Mouse (Mus musculus) left cerebral cortex, adult 8-10 months (tissue): ENCODE measurements at regions not wholly inside any gene's neighbourhood (a gene's known extent, or its start where the extent isn't known, plus 50 kb on each side); places are given as distances from the start of the nearest gene placed in this dataset.

Experiments used
- DNase-seq, 2 experiments: peaks; one replicate each; pipeline ENCODE4 v3.0.0; 2022; ENCODE audit warnings: low spot score in 2 of 2

DNA sequence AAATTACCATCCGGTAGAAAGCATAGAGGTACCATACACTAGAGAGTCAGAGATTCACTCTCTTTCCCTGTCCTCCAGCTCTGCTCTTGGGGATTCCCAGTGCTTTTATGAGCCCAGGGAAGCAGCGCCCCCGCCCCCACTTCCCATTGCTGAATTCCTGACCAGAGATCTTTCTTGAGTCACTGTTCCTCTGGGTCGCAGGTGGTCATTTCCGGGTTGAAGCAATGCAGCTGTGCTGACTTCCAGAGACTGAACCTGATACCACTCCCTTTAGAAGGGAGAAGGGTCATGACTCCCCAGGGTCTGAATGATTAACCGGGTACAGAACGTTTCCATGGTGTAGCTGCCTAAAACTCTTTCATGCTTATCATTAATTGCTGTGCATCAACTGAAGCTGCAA is 128.9 kb downstream of the Cd83 start:
- no peak for DNase-seq

DNA sequence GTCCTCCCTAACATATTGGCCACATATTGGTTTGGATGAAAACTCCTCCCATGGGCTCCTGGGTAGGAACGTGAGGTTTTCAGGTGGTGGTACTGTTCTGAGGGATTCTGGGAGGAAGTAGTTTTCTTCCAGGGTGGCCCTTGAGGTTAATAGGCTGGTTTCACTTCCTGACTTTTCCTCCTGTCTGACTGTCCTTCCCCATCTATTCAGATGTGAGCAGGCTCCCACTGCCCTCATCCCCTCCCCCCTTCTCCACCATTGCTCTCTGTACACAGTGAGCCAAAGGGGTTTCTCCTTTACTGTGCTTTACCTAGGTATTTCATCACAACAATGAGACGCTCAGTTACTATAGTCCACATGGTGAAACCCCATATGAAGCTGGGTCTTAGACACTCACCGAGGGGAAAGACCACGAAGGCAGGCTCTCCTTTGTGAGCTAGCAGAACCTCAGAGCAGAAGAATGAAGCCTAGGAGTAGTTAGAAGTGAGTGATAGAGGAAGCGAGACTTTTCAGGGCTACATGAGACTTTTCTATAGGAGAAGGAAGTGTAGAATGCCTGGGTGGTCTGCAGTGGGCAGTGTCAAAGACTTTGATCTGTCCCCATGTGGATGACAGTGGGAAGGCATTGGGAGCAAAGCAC is 135.3 kb downstream of the Cd83 start:
- DNase-seq, result no peak

DNA sequence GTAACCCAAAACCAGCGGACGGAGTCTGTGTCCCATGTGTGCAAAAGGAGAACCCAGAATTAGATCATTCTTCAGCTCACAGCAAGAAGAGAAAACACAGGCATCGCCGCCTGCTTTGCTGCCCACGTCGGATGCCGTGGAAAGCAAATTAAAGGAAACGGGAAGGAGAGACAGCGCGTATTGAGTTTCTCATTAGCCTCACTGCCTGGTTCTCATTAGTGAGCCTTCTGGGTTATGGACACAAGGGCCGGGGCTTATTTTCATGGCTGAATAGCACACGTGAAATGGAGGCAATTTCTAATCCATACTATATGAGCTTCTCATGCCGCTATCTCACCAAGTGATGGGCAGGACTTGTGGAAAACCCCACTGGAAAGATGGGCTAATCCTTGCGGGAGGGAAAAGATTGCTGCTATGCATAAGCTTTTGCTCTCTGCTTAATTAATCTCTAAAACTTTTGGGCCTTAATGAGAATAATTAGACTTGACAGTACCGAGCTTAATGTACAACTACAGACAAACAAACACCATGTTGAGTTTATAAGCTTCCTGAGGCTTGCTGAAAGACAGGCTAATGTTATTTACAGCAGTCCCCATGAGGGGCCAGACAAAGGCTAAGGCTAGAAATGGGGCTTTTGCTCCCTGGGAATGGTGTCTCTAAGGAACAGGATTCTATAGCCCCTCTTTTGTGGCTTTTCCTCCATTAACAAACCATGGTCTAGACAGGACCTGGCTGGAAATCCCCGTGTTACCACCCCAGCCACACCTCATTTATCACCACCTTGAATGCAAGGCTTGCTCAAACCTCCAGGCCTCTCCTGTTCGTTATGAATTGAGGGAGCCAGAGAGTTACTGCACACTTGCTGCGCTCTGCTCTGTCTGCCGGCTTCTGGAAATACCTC is 145.8 kb downstream of the Cd83 start:
- DNase-seq, result no peak

DNA sequence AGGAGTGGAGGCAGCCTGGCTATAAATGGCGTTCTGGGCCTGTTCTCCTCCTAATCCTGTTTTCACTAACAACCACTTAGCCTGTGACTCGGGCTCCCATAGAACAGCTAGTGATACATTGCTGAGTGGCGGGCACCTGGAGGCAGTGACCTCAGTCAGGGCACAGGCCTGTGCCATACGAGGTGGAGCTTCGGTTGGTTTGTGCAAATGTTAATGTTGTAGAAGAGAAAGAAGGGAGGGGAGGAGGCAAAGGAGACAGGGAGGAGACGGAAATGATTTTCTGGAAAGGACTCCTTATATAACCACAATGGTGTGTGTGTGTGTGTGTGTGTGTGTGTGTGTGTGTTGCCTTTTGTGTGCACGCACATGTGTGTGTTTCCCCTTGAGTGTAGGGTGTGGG is 148.4 kb downstream of the Cd83 start:
- DNase-seq, result no peak

DNA sequence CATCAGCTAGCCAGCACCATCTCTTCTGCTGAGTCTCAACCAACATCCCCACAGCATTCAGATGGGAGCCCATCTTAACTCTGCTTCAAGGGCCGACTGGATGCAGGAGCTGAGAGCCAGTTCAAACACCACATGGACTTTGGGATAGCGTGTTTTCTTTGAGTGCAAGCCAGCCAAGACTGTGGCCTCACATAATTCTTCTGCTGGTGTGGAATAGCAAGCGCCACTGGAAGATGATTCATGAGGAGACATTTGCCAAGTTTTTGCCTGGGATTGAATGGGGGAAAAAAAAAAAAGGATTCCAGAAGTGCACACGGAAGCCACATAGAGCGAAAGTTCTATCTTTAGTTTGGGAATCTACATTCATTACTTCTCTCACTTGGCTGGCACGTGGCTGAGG is 150.7 kb downstream of the Cd83 start:
- no peak for DNase-seq

DNA sequence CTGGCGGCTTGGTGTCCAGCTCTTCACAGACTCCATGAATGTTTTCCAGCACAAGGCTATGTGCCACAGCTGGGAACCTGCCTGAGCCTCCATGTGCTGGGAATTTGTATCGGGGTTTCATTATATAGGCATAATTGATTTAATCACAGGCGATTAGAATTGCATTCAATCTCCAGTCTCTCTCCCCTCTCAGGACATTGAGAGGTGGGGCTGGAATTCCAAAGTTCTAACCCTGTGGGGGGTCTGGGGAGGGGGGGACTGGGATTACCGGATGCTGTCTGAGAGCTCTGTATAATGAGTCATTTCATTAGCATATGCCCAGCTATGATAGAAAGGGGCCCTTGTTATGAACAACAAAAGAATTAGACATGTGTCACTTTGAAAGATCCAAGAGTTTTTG is 151.9 kb downstream of the Cd83 start:
- DNase-seq, result no peak

DNA sequence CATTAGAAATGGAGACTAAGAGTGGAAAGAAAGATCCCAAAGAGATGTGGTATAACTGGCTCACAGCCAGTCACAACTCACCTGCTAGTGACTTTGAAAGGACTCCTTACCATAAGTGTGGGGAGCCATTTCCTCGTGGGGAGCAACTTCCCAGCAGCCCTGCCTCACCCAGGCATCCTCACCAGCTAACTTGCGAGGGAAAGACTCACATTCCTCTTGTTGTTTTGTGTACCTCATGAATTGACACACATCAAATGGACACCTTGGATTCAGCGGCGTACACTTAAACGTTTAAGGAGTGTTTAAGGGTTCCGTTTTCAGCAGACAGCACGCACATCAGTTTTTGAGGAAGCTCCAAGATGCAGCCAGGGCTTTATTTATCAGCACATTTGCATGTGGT is 154.0 kb downstream of the Cd83 start:
- DNase-seq, result no peak

DNA sequence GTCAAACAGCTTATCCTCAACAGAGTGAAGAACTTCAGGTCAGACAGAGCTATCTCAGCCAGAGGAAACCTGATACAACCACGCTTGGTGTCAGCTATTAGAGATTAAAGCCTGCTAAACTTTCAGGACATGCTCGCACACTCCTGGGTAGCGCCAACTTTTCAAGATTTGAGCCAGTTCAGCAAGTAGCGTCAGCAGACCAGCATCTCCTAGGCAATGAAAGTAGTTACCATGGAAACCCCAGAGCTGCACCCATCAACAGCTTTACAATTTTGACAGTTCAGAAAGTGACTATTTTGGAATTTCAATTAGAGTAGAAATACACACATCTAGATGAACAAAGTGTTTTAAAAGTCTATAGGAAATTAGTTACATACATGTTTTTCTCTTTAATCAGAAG is 154.8 kb downstream of the Cd83 start:
- no peak for DNase-seq

DNA sequence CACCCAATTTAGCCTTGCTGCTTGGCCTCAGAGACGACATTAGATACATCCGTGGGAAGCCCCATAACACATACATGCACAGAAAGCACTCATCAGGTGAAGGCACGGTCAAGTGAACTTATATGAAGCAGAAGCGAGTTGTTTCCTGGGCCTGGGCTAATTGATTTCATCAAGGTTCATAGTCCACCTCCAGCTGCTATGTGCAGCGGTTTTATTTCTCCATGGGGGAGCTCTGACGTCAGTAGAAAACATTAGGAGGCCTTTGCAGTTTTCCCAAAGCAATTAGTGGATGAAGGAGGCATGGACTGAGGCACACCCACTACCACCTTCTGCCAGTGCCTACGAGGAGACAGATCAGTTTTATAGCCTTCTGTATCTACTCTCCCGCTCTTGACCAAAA is 157.2 kb downstream of the Cd83 start:
- DNase-seq, result no peak

DNA sequence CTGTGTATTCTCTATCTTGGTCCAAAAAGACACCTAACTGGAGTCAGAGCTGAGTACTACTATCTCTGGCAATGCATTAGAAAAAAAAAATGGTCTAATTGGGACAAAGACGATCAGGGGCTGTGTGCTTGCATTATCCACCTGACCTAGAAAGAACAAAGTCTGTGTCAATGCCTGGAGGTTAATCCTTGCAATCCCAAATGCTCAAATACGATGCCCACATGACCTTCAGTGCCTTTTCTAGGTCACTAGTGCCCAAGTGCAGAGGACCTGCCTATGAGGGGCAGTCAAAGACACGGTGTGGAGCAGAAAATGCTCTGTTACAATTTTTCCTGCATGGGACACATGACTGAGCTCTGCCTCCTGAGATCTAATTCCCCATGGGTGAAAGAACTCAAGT is 164.0 kb downstream of the Cd83 start:
- no peak for DNase-seq

DNA sequence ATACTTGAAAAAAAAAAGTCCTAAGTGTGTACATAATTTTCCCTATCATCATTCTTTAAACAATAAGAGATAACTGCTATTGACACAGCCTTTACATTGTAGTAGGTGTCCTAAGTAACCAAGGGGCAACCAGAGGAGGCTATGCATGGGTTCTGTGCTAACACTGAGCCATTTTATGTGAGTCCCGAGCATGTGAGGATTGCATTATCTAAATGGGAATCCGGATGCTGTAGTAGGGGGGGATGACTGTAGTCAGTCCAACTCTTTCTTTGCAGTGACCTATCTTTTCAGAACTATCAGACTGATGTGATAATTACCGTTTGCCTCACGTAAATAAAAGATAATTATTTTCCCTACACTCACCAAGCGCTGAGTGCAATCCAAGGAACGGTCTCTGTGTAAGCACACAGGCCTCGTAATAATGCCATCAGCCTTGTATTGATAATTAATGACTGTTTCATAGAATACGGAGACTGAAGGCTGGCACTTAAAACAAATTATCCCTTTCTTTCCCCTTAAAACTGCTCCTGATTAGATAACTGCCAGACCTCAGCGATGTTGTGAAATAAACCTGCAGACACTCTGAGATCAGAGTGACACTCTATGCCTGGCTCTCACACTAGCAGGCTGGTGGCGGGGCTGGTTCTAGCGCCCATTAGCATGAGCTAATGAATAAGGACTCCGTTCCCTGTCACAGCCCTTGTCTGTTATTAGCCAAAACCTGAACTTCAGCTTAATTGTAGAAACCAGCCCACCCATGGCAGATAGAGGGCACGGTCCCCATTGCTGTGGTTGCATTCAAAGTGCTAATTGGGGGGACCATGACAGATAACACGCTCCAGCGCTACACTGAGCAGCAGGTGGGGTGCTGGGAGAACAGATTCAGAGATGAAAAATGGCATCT is 165.4 kb downstream of the Cd83 start:
- no peak for DNase-seq

DNA sequence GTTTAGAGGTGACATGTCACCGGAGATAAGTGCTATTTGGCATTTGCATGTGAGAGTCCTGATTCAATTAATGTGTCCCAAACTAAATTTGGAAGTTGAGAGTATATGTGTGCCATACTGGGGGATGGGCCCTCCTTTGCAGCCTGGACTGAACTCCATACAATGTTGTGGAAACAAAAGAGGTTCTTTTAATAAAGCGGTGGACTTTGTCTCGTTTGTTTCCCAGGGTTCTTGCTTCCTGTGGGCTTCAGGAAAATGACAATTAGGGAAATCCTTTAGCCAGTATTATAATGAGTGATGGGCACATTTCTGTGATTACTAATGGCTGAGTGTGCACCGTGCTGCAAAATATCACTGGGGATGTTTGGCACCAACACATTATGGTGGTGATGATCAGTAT is 167.9 kb downstream of the Cd83 start:
- DNase-seq, result no peak

DNA sequence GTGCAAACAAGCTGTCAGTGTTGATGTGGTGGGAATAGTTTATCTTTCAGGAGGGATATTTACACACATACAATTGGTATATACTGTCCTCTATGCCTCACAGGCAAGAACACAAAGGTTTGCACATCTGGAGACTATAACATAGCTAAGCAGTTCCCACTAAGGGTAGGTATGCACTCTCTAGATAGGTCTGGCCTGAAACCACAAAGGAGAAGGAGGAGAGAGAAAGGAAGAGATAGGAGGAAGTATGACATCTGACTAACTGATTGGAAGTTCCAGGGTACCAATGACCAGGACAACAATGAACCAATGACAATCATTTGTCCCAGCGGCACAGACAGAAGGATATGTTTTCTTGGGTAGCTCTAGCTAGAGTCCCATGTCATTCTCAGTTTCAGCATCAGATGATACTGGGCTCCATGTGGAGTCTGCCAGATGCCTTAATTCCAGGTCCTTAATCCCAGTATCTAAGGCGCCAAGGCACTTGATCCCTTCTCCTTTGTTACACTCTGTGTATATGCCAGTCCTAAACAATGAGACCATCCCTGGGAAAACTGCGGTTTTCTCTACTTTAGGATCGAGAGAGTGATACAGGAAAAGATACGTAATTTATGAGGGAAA is 168.5 kb downstream of the Cd83 start:
- DNase-seq, result no peak

DNA sequence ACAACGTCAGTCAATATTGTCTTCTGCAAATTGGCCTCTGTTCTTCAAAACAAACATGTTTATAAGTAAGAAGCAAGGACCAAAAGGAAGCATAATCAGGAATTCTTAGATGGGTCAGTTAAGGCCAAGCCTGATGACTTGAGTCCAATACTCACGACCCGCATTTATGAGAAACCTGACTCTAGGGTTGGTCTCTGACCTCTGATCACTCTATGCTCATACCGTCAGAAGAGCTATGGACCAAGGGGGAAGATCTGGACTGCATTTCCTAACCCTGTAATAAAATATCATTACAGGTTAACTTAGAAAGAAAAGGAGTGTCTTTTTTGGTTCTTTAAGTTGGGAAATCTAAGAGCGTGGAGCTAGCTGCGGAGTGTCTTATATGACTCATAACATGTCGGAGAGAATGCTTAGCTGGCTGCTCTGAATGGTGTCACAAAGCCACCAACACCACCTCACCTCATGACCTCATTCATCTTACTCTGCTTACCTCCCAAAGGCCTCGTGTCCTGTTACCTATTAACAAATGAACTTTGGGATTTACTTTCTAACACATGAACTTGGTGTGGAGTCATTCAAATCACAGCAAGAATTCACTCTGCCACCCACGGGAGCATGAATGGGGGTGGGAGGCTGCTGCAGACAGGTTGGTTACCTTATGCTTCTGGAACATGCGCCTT is 170.3 kb downstream of the Cd83 start:
- DNase-seq, result no peak

DNA sequence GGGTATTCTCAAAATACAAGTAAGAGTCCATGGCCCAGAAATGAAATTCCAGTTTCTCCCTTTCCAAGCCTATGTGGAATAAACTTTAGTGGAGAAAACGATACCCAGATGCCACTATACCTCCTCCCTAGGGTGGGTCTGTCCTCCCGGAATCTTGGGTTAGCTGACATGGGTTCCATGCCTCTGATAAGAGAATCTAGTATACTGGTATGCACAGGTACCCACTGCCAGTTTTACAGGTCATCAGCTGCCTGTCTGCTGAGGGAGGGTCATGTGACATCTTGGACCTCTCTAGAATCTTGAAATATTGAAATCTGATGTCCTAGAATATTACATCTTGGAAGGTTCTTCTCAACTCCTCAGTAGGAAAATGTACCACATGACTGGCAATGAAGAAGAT is 172.5 kb downstream of the Cd83 start:
- no peak for DNase-seq

DNA sequence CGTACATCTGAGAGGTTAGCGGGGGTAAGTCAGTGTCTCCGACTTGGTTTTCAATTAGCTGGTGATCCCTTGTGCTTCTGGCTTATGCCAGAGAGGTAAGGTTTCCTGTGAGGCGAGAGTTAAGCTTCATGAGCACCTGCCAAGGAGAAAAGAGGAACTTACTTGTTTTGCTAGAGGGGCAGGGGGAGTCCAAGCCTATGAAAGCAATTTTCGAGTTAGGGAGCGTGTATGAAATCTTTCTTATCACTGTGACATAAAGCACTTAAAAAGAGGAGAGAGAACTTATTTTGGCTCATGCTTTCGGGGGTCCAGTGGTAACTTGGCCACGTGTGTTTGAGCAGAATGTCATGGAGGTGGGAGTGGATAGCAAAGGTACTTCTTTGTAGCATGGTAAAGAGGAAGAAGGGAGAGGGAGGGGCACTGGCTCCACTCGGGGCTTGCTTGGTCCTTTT is 174.6 kb downstream of the Cd83 start:
- no peak for DNase-seq

DNA sequence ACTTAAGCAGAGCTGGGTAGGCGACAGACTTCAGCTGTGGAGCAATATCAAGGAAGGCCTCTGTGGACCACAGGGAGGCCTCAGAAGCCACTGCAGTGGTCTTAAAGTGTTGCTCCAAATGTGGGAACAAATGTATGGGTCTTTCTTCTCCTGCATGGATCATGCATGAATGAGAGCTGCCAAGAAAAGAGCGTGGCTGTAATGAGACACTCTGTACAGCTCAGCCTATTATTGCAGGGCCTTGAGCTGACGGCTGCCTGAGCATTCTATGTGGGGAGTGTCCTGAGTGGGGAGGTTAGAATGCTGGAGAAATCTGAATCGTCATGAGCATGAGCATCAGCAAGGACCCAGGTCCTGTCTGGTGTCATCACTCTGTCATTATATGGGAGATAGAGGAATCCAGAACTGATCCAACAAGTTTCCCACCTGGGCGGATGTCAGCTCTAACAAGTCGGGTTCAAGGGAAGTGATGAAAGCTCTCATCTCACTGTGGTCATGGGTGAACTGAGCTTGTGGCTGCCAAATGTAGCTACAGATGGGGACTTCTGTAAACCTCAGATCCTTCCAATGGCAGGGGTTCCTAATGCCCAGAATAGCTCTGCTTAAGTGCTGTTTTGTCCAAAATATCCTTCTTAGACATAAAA is 176.6 kb downstream of the Cd83 start:
- no peak for DNase-seq

DNA sequence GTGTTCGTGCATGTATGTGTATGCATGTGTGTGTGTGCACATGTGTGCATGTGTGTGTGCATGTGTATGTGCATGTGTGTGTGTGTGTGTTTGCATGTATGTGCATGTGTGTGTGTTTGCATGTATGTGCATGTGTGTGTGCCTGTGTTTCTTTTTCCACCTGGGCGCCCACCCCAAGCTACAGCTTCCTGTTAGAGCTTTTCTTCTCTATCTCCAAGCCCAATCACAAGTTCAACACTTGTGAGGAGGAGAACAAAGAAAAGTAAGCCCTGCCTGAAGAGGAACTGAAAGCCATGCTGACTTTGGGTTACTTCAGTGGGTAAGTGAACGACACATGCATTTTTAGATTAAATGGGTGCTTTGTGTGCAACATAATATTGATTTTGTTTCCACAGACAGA is 177.4 kb downstream of the Cd83 start:
- DNase-seq, result no peak

DNA sequence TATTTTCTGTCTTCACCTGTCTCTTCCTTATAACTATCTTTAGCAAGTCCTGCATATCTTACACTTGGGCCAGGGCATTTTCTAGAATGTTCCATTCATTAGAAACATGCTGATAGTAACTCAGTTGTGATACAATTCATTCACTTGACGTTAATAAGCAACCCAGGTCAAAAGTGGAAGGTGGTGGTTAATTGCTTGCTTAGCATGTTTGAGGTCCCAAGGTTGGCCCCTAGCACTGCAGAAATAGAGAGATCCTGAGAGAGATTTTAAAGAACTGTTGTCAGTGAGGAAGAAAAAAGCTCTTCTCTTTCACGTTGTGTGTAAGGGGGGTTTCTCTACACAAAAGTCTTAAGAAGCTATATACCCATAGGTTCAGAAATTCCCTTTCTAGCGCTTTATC is 178.7 kb downstream of the Cd83 start:
- DNase-seq, result no peak

DNA sequence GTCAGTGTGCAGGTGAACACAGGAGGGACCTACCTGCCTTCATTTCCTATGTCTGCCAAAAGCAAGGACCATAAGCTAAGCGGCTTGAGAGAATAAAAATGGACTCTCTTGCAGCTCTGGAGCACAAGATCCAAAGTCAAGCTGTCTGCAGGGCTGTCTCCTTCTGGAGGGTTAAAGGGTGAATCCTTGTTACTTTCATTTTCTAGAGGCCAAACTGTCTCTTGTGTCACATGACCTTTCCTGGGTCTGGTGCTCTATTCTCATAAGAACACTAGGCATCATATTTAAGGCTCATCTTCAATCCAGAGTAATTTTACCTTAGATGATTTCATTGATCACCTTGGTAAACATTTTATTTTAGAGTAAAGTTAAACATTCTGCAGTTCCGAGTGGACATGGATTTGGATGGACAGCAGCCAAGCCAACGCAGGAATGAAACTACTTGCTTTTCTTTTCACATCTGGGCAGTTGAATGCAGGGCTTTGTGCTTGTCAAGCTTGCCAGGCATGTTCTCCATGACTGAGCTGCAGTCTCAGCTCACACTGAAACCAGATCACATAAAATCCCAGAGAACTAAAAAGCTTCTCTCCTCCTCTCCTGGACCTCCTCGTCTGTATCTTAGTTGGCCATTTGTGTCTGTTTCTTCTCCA is 180.8 kb downstream of the Cd83 start:
- no peak for DNase-seq
